Mouse (Mus musculus) thymus, postnatal 14 days (tissue): ENCODE measurements around the gene Prr5l.

Experiments used
- DNase-seq: peaks from one replicate; pipeline ENCODE4 v3.0.0; 2021

Prr5l gene

DNA sequence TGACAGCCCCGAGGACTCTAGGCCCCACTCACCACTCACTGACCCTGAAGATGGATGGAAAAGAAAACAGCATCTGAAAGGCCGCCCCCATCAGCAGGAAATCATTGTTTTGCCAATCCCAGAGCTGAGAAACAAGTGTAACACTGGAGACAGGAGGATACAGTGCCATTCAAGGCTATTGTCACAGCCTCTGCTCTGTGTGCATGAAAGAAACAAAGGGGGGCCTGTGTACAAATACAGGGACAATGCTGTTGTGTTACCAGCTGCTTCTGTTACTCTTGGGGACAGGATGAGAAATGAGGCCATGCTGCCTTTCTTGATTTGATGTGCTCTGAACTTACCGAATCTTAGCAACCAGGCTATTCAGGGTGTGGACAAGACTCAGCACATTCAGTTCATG, at the start of gene Prr5l:
Gene Prr5l (minus strand): TSS at position 30 of the 400 bp plus-strand sequence.
- no peak for DNase-seq

DNA sequence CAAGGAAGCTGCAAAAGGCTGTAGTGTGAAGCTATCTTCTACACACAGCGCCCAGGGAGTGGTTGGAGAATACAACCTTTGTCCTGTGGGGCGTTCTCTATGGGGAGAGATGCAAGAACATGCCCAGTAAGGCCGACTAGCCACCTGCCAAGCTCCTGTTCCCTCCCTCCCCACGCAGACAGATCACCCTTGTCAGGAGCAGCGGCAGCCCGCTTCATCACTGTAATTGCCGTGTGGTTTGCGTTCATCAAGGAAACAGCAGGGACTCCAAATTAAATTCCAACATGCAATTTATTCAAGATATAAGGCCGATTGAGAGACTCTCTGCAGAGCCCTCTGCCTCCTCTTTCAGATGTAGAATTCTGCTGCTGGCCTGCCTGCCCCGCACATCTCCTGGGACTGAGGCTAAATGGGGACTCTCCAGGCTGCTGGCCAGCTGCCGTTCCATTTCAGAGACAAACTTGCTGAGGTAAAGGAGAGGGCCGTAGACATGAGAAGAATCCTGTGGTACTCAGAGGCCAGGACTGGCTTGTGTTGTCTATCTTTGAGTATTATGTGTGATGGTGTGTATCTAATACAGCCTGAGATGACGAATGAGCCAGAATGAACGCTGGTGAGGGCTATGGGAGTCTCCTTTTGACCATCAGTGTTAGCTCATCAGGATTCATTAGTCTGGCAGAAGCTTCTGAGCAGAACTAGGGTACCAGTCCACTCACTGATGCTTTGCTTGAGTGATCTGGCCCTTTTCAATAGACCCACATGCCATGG, 49.5 kb upstream of the Prr5l start:
- no peak for DNase-seq

DNA sequence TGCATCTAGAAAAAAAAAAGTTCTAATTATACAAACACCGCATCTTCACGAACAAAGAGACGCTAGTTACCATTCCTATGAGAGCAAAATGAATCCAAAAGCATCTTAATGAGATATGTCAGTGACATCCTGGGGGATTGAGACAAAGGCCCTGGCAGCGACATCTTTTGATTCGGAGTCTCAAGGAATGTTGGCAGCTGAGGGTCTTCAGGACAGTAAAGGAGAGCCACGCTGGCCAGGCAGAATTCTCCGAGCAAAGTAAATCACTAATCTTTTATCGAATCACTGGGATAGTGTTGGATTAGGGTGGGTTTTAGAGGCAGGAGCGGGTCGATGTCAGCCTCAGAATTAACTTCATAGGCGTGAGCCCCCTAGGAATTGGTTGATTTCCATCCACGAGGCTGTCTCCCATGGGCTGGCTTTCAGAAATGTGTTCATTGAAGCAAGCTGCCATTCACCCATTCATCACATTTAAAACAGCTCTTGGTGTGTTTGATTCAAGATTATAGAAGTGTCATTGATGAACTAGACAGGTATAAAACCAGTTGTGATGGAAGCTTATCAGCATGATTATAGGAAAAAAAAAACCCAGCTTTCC, 42.9 kb upstream of the Prr5l start:
- DNase-seq = no peak

DNA sequence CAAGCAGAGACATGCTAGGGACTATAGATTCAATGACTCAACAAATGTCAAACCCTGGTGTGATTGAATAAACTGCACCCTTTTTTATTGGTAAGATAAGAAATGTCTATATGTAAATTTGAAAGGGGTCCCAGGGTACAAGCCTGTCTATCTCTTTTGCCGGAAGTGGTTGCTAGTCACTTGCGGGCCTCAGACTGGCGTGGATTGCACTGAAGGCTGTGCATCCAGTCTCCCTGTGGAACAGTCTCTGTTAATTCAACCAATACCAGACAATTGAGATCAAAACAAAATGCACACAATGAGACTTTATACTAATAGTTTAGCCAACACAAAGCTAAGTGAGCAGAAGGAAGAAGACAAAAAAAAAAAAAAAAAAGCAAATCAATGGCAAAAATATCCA, 42.4 kb upstream of the Prr5l start:
- DNase-seq = no peak

DNA sequence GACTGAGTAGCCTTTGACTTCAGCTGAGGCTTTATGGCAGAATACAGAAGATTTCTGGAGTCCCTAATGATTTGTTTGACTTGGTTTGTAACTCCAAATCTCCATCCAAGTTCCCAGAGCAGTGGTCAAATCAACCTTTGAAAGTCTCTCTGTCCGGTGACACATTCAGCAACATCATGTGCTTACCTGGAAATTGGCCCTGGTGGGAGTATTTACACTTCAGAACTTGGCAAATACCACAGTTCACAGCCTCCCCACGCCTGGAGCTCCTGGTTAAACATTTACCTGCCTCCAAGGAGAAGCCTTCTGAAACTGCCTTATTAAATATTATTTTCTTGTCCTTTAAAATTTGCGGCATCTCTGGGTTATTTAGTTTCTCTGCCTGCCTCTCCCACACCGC, 40.4 kb upstream of the Prr5l start:
- no peak for DNase-seq

DNA sequence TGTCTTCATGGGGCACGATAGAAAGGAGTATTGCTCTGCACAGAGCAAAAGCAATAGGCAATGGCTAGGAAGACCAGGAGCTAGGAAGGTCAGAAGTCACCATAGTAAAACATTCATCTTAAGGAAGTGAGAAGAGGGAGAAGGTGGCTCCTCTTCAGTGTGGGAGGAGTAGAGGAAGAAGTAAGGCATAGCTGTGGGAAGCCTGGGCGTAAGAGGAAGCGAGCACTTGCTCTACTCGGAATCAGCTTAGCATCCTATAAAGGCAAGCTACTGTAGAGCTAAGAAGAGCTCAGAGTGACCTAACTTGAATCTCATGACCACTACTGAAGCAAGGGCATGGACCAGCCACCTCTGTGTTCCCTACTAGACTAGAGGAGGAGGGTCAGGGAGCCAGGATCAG, 39.5 kb upstream of the Prr5l start:
- no peak for DNase-seq

DNA sequence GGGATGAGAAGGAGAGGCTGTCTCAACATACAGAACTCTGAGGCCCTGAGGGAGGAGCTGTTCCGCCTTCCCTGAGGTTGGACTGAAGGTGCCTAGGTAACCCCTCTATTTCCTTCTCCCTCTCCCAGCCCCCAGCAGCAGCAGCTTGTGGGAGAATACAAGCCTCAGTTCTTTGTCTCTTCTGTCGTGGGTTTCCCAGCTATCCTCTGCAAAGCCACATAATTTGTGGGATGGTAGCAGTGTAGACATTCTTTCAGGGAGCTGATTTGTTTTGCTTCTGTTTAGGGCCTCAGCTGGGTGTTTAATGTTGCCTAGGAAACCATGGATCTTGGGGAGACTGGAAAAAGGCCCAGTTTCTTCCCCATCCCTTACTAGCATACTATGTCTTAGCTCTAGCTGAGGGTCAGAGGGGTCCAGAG, 37.3 kb upstream of the Prr5l start:
- no peak for DNase-seq

DNA sequence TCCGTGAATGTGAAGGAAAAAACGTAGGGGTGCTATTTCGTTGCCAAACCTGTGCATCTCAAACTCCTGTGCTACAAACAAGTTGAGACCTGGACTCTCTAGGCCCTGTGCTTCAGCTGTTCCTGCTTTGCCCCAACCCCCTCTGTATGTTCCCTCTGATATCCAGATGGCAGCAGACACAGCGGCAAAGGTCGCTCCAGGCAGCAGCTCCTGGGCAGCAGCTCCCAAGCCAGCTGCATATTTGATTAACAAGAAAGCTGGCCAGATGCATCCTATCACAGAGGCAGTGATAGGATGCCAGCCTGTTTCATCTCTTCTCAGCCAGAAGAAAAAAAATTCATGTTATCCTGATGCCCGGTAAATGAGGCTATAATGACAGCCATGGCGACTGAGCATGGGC, 35.7 kb upstream of the Prr5l start:
- DNase-seq = no peak

DNA sequence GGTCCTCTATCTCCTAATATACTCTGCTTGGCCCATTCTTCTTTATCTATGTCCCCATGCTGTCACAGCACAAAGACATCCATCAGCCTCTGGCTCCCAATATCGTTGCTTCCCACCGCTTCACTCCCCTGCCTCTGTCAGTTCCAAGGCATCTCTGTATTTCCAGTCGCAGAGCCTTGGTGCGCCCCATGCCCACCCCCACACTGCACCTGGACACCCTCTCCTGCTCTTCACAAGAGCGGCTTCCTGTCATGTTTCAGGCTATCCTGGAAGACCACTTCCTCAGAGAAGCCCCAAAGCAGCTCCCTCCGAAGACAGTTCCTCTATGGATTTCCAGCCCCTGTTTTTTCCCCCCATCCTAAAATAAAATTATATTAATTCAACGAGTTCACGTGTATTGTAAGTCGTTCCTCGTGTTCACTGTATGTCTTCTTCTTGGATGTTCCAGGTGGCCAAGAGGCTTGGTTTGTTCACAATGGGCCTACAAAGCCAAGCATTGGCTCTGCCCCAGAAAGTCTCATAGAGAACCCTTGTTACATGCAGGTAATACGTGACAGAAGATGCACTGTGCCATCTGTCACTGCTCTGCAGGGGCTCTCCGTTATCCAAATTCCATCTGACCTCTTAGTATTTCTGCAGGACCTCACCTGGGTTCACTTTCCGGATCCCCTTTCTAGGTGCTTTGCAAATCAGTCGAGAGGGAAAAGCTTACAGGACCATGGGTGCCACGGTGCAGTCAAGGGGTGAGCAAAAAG, 26.7 kb upstream of the Prr5l start:
- peak; percentile 12 for DNase-seq

DNA sequence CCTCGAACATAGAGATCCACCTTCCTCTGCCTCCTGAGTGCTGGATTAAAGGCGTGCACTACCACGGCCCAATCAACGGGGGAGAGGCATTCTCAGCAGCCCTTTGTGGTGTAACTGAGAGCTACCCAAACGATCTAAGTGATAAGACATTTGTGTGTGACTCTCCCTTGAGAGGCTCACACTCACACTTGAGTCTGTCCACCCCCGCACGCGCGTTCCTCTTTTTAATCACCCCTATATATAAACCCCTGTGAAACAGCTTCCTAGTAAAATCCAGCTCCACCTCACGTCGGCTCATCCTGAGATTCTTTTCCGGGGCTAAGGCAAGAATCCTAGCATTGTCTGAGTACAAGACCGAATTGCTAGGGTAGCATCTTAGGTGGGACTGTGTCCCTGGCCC, 25.9 kb upstream of the Prr5l start:
- no peak for DNase-seq

DNA sequence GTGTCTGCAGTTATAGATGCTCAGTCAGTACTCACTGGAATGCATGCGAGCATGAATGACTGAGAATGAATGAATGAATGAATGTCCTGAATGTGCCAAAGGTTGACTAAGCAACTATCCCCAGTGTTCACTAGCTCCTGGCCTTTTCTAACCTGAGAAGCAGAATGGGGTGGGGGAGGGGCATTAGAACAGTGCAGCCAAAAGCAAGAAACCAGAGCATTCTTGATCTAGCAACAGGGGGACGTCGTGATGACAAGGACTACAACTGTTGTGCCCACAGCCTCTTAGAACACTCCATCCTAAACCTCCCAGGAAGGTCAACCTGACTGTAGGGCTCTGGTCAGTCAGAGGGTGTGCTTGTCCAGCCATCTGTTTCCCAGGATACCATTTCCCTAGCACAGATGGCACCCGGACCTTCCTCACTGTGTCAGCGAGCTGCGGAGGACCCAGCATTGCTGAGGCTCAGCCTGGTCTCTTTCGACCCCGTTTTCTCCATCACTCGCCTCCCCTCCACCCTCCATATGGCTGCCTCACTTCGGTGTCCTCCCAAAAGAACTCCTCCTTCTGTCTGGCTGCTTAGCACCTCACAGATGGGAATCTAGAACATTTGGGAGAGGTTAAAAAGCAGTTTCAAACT, 24.7 kb upstream of the Prr5l start:
- no peak for DNase-seq

DNA sequence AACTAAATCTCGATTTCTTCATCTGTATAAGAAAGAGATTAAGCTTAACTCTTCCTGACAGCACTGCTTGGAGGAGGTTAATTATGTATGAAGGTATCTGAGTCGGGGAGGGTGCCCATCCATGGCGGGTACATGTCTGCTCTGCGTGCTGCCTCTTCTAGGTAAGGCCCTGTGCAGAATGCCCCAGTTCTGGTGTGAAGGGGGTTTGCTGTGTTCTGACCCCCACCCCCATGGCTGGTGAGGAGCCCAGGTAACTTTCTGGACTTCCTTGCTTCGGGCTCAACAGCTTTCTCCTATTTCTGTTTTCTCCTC, 23.5 kb upstream of the Prr5l start:
- no peak for DNase-seq

DNA sequence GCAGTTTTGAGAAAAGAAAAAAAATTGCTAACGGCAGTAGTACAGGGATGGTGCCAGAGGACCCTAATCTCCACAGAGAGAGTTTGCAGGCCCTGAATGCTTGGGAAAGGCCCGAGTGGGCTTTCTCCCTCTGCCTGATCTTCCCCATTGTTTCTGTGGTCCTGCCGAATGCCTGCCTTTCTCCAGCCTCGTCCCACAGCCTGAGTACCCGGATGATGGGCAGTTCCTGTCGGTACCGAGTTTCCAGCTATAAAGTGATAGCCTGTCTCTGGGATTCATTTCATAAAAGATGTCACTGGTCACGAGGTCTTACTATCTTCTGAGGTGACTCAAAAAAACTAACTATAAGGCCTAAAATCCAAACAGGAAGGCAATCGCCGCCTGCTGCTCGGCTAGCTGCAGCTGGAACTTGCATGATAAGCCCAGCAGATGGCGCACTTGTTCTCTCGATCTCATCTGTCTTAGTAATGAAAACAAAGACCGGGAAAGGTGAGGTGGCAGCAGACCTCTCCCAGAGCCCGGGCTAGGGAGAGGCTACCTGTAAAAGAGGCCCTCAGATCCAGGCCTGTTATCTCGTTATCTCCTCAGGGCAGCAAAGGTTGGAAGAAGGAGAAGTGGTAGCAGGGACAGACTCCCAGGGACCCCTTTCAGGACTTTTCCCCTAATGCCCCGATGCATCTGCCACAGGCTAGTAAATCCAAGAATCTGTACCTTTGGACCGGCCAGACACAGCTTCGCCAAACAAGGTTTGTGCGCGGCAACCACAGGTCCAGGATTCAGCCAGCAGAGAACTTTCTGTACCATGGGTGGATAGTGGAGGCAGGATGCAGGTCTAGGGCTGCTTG, 22.9 kb upstream of the Prr5l start:
- DNase-seq = peak; percentile 85

DNA sequence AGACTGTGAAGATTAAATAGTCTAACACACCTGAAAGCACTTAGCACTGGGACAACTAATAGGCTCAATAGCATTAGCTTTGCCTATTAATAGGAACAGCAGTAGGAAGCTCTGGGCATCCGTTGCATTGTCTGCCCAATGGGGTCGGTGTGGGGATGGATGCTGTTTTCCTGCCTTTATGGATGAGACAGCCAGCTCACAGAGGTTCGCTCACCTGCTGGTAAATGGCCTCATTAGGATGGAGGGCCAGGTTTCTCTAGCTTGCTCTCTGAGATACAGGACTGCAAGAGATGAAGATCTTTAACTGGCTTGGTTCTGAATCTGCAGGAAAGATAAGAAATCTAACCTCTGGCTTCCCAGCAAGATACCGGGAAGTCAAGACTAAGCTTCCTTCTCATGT, 19.4 kb upstream of the Prr5l start:
- DNase-seq = no peak

DNA sequence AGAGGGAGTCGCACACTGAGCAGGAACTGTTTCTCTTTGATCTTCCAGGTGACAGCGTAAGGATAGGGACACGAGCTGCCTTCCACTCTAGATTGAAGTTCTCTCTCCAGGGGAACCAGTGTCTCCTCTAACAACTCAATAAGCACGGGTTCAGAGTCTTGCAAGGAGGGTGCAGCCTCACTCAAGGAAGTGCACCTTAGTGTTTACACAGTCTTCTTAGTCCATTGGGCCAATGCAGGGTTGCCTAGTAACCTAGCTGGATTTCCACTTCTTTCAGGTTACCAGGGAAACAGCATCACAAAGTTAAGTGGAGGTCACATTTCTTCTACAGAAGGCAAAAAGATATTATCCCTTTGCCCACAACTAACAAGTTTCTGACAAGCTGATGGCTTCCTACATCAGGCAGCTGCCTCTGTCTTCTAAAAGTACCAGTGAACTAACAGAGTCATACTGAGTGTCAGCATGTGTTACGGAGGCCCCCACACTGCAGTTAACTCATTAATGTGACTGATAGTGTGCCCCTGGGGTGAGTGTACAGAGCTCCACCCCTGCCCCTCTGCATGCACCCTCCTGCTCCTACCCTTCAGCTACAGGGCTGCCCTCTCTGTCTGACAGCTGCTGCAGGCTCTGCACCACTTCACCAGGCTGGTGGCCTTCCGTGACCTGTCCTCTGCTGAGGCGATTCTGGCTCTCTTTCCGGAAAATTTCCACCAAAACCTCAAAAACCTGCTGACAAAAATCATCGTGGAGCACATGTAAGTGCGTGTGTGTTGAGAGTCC, 13.8 kb upstream of the Prr5l start:
- DNase-seq = no peak

DNA sequence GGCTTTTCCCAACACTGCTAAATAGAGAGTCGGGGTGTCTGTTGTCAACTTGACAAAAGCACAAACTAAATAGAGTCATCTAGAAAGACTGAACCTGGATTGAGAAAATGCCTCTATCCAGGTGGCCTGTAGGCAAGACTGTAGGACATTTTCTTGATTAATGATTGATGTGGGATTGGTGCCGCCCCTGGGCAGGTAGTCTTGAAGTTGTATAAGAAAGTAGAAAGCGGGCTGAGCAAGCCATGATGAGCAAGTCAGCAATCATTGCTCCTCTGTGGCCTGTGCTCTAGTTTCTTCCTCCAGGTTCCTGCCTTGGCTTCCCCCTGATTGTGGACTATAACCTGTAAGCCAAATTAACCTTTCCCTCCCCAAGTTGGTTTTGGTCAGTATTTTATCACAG, 11.3 kb upstream of the Prr5l start:
- no peak for DNase-seq

DNA sequence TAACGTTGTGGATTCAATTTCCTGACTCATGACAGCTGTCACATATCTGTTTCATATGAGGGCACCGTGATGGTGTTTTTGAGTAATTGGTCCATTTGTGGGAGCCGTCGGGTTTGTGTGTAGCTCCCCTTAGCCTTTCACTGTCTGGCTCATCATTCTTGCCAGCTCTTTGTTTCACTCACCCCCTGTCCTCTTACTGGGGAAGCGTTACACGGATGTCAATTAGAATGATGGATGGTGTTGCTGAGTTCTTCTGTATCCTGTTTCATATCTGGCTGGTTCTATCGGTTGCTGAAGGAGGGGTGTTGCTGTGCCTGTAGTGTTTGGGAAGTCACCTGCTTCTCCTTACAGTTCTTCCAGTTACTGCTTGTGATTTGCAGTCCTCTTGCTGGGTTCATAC, 8.3 kb upstream of the Prr5l start:
- no peak for DNase-seq

DNA sequence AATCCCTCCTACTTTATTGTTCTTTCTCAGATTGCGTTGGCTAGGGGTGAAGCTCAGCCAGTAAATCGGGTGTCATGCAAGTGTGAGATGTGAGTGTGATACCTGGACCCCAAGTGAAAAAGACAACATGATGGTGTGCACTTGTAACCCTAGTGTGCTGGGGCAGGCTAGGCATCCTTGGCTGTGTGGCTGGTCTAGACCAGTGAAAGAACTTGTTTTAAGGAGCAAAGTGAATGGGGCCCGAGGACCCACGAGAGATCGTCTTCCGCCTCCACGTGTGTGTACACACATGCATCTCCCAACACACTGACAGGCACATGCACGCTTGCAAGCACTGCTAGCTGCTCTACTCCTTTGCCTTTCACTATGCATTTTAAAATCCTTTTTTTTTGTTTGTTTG, 6.1 kb upstream of the Prr5l start:
- no peak for DNase-seq

DNA sequence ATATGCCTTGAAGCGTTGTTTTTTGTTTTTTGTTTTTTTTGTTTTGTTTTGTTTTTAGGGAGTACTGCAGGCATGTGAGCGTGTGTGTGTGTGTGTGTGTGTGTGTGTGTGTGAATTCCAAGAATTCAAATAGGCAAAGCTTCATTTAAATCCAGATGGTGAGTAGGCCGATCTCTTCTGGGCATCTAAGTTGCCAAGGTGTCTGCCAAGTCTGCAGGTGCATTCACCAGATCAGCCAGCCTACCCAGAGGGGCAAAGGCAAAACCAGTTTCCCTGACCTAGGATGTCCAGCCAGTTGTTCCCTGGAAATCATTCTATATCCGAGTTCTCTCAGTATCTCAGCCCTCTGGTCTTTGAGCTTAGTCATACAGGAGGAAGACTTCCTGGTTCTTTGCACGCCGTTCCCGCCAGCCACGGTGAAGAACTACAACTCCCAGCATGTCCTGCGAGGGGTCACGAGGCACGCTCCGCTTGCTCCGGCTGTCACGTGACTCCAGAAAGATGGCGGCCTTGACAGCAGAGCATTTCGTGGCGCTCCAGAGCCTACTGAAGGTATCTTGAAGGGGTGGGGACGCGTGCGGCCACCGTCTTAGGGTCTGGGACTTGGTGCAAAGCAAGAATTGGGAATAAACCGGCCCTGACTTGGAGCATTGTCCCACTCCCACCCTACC, 3.1 kb upstream of the Prr5l start, which contains the start of gene Commd9:
Gene Commd9 (plus strand): TSS at position 480 of the 671 bp plus-strand sequence.
- DNase-seq = peak; percentile 96

DNA sequence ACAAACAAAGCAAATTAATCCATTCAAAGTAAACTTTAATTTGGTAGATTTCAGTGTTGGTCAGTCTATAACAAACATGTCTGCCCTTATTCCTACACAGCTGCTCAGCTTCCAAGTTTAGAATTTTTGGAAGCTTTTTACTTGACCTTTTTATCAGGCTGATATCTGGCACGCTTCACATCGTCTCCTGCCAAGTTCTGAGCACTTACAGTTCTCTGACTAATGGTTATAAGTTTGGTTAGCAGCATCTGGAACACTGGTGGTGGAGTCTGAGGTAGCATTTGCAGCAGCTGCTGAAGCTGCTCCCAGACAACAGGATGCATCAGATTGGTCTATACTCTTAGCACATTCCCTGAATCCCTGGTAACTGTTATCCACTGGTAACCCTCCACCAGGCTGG, 1.5 kb upstream of the Prr5l start:
- no peak for DNase-seq

DNA sequence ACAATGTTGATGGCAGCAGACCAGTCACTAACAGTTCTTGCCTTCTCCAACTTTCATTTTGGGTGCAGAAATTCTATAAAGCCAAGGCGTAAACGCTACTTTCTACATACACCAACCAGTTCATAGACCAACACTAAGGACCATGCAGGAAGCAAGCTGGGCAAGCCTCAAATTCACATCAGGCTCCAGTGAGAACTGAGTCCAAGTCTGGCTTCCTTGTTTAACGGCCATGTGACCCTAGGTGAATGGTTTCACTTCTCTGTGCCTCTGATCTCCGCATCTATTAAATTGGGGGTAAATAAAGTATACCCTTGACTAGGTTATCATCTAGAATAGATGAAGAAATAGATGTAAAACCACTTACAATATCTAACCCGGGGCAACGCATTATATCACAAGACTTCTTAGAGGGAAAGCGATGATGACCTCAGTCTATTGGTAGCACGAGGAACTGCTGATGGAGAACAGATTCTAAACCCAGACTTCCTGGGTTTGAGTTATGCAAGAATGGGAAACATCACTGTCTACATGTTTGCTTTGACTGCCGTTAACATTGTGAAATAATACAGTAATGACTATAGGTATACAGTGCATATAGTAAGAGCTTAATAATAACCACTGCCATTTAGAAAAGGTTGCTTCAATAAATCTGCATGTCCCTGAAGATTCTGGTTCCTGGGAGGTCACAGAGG, 1.2 kb downstream of the Prr5l start:
- no peak for DNase-seq
